Mouse (Mus musculus): Measurements from ENCODE around the gene Fbxo3.

DNA sequence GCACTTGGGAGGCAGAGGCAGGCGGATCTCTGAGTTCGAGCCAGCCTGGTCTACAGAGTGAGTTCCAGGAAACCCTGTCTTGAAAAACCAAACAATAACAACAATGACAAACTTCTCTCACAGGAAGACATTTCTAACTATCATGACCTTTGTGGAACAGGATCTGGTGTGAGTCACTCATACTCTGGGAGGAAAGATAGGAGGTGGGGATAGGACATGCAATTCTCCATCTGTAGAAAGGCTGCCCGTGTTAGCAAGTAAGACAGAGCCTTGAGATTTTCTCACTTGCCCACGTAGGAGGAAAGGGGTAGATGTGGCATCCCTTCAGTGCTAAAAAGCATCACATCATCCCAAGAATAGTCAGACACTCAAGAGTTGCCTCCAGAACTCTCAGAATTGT is 25.7 kb upstream of the Fbxo3 start:
- TF ChIP-seq CTCF (IDR thresholded peaks at IDR 0.05; ENCODE audit: borderline replicate concordance, control insufficient read depth, extremely low read depth, insufficient read depth, low read length, poor library complexity): no peak
- no peak for TF ChIP-seq POLR2A (IDR thresholded peaks at IDR 0.05; ENCODE audit: control insufficient read depth, extremely low read depth, insufficient read depth, low read length, poor library complexity)

Measured in thymus, adult 2 months (tissue).